Mouse (Mus musculus) kidney, adult 2 months (tissue): ENCODE measurements at regions not wholly inside any gene's neighbourhood (a gene's known extent, or its start where the extent isn't known, plus 50 kb on each side); places are given as distances from the start of the nearest gene placed in this dataset.
A peak's percentile ranks its signal among the peaks of the same experiment; 100 is the strongest.
"Not testable (repeated sequence)": the region's sequence is repeated elsewhere in the genome, so short reads cannot be mapped to it uniquely, and the experiment has no call there.

Experiments
- DNase-seq: peaks from one replicate; pipeline ENCODE4 v3.0.0; 2021
- H3K27ac ChIP-seq: fragments of 200-500 bp; 2 replicates; pipeline ENCODE4 v1.5.1; 2012; ENCODE audit warnings: low read depth, low read length, control low read depth, inconsistent platforms; ENCODE audit not compliant: insufficient read depth
- H3K27me3 ChIP-seq: fragments of 200-500 bp; replicated peaks from 2 replicates; pipeline ENCODE4 v1.6.1; 2012; ENCODE audit warnings: mild to moderate bottlenecking, moderate library complexity, low read length, inconsistent platforms; ENCODE audit not compliant: control insufficient read depth, insufficient read depth
- H3K36me3 ChIP-seq: fragments of 200-500 bp; 2 replicates; pipeline ENCODE4 v1.6.1; 2012; ENCODE audit warnings: mild to moderate bottlenecking, moderate library complexity, low read length, inconsistent platforms; ENCODE audit not compliant: control insufficient read depth, insufficient read depth
- H3K4me1 ChIP-seq: fragments of 200-500 bp; 2 replicates; pipeline ENCODE4 v1.6.1; 2011; ENCODE audit warnings: low read length; ENCODE audit not compliant: control insufficient read depth, insufficient read depth
- H3K4me3 ChIP-seq: fragments of 200-500 bp; 2 replicates; pipeline ENCODE4 v1.5.1; 2011; ENCODE audit warnings: mild to moderate bottlenecking, low read depth, low read length, control low read depth; ENCODE audit not compliant: insufficient read depth
- CTCF ChIP-seq: fragments of 200-500 bp; conservative IDR thresholded peaks from 2 replicates; pipeline ENCODE4 v1.5.1; 2011; ENCODE audit warnings: low read depth, mild to moderate bottlenecking, control low read depth, low read length, moderate library complexity, mixed read lengths; ENCODE audit not compliant: insufficient read depth, insufficient read length
- POLR2A ChIP-seq: fragments of 200-500 bp; IDR thresholded peaks from one replicate; pipeline ENCODE4 v1.6.1; 2011; ENCODE audit warnings: low read depth, low read length, control low read depth
- WGBS: fragments of 180-500 bp; shearing (Covaris S2); methylation state at CpG from one replicate; pipeline ENCODE4 v1.1.7; 2018; 5-methylcytosine and 5-hydroxymethylcytosine counted together

GRCm38 (mm10) chr12:117358891-117359290, 157.4 kb upstream of the Rapgef5 start:
- WGBS = 91% methylated on average over 3 of the region's 3 CpGs
- H3K4me1 ChIP-seq = no peaks in the 10 kb centered on the region
- no peak for TF ChIP-seq CTCF

GRCm38 (mm10) chr12:117360215-117360614, 156.1 kb upstream of the Rapgef5 start:
- H3K27ac ChIP-seq = no peak overlapping the region
- H3K4me1 ChIP-seq = no peaks in the 10 kb centered on the region
- WGBS = 85% methylated on average over 4 of the region's 4 CpGs
- no peak for DNase-seq
- H3K27me3 ChIP-seq = no peaks in the 10 kb centered on the region
- H3K4me3 ChIP-seq = no peak overlapping the region
- TF ChIP-seq POLR2A (no peak), CTCF (no peak)
- no peaks in the 10 kb centered on the region for H3K36me3 ChIP-seq

More at GRCm38 (mm10) chr12:117358891-117359290, 157.4 kb upstream of the Rapgef5 start:
- H3K4me3 ChIP-seq = no peak overlapping the region
- H3K36me3 ChIP-seq = no peaks in the 10 kb centered on the region
- no peak for DNase-seq
- H3K27me3 ChIP-seq = no peaks in the 10 kb centered on the region
- no peak overlapping the region for H3K27ac ChIP-seq

- no peak overlapping the region for H3K4me3 ChIP-seq
- no peaks in the 10 kb centered on the region for H3K36me3 ChIP-seq
- 96% methylated on average over 7 of the region's 7 CpGs for WGBS
- H3K4me1 ChIP-seq = 0 out of 2 replicates have a peak, but pooled peaks cover 2% of the 10 kb centered on the region
- H3K27ac ChIP-seq = no peak overlapping the region
- no peak for DNase-seq
- H3K27me3 ChIP-seq = no peaks in the 10 kb centered on the region
- TF ChIP-seq POLR2A = no peak
- TF ChIP-seq CTCF = no peak
Measured at GRCm38 (mm10) chr12:117361826-117362225, 154.5 kb upstream of the Rapgef5 start.

- not testable (repeated sequence) for DNase-seq, H3K4me3 ChIP-seq, H3K27ac ChIP-seq, H3K4me1 ChIP-seq, H3K27me3 ChIP-seq, H3K36me3 ChIP-seq
- WGBS = 56% methylated on average over 4 of the region's 4 CpGs
Measured at GRCm38 (mm10) chr12:117363457-117363856, 152.8 kb upstream of the Rapgef5 start.

GRCm38 (mm10) chr12:117365181-117365580, 151.1 kb upstream of the Rapgef5 start:
- Histone ChIP-seq H3K36me3 (no peaks in the 10 kb centered on the region), H3K4me3 (no peak overlapping the region), H3K27me3 (no peaks in the 10 kb centered on the region), H3K27ac (no peak overlapping the region), H3K4me1 (0 out of 2 replicates have a peak, but pooled peaks cover 5% of the 10 kb centered on the region)
- DNase-seq = no peak
- 96% methylated on average over 2 of the region's 2 CpGs for WGBS
- TF ChIP-seq CTCF (no peak), POLR2A (no peak)

GRCm38 (mm10) chr12:117365876-117366275, 150.4 kb upstream of the Rapgef5 start:
- peak; percentile 43 for DNase-seq
- 42% methylated on average over 5 of the region's 5 CpGs for WGBS
- no peaks in the 10 kb centered on the region for H3K36me3 ChIP-seq
- 0 out of 2 replicates have a peak, but pooled peaks cover 5% of the 10 kb centered on the region for H3K4me1 ChIP-seq
- no peak overlapping the region for H3K27ac ChIP-seq
- H3K27me3 ChIP-seq = no peaks in the 10 kb centered on the region
- TF ChIP-seq POLR2A (no peak), CTCF (no peak)
- no peak overlapping the region for H3K4me3 ChIP-seq

GRCm38 (mm10) chr12:117378297-117378887, 137.9 kb upstream of the Rapgef5 start:
- no peaks in the 10 kb centered on the region for H3K36me3 ChIP-seq
- no peak overlapping the region for H3K4me3 ChIP-seq
- TF ChIP-seq POLR2A = no peak
- no peak for TF ChIP-seq CTCF
- no peak overlapping the region for H3K27ac ChIP-seq
- no peaks in the 10 kb centered on the region for H3K4me1 ChIP-seq
- DNase-seq = no peak
- 23% methylated on average over 21 of the region's 21 CpGs for WGBS
- H3K27me3 ChIP-seq = no peaks in the 10 kb centered on the region
